Mouse (Mus musculus) adrenal gland, adult 2 months (tissue): ENCODE measurements around the gene Samsn1. TPM values are rescaled to one million over a fixed set of nuclear protein-coding genes. Genes with fewer than 3 reads are reported as not detected.
"Not testable (repeated sequence)": the region's sequence is repeated elsewhere in the genome, so short reads cannot be mapped to it uniquely, and the experiment has no call there.

Source experiments
- DNase-seq: peaks from one replicate; pipeline ENCODE4 v3.0.0; 2021
- polyA plus RNA-seq: library from polyadenylated mRNA; depleted of rRNA; stranded (reverse); fragments of >200 nt; gene quantifications from 2 replicates; pipeline ENCODE4 v1.2.3, GENCODE M21; 2012
- total RNA-seq, 2 experiments: library from RNA; stranded (reverse); gene quantifications; 2 replicates each; pipeline ENCODE4 v1.2.3; 2021

Gene Samsn1
- total and polyA plus RNA-seq, 3 experiments, result 0.18 to 1.2 (median 1.1) TPM

DNA sequence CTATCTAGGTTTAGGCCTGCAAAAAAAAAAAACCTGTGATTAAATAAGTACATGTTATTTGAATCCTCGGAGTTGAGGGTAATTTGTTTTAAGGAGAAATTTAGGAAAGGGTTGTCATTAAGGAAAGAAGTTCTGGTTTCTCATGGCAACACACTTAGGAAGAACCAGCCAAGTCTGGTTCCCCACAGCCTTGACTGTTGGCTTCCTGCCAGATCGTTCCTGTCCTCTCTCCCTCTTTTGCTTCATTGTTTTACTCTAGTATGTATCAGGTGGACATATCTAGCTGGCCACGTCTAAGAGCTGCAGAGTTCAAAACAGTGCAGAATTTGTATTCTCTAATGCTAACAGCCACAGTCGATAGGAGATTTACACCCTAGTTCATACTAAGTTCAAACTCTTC is 146.2 kb downstream of the Samsn1 start:
- no peak for DNase-seq

GRCm38 (mm10) chr16:75874508-75874907 is 147.6 kb downstream of the Samsn1 start:
- DNase-seq, result no peak

DNA sequence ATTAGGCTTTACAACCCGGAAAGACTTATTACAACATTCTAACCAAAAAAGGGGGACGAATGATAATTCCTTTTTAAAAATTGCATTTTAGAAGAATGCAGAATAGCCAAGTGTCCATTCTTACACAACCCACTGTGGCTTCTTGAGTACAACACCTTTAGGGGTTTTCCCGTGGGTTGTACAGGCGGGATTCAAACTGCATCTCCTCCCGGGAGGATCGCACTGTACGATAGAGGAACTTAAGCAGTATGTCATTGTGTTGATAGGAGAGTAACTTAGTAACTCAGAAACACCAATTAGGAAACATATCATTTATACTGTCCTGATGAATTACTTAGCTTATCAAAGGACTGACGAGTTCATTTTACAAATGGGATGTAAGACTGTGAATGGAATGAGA is 149.8 kb downstream of the Samsn1 start:
- DNase-seq, result no peak

GRCm38 (mm10) chr16:75867400-75867799 is 154.7 kb downstream of the Samsn1 start:
- no peak for DNase-seq

GRCm38 (mm10) chr16:75865505-75865904 is 156.6 kb downstream of the Samsn1 start:
- DNase-seq, result no peak

DNA sequence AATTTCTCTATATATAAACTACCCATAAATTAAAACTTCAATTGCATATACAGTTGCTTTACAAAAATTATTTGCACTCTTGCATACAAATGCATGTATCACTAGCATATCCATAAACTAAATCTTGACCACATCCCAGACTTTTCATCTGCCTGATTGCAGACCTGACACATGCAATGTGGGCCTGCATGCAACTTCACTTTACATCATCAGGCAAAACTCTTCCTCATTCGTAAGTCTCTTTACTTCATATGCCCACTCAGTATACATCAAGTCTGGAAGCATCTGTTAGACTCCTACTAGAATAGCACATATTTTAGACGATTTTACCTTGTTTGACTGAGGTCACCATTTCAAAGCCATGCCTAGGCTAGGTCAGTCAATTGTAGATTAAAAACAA is 157.4 kb downstream of the Samsn1 start:
- DNase-seq, result no peak

GRCm38 (mm10) chr16:75856343-75856742 is 165.7 kb downstream of the Samsn1 start:
- DNase-seq, result no peak

- DNase-seq, result no peak
Measured at GRCm38 (mm10) chr16:75855402-75855801, 166.7 kb downstream of the Samsn1 start.

- DNase-seq, result no peak
Measured at GRCm38 (mm10) chr16:75853556-75854271, 168.4 kb downstream of the Samsn1 start.

DNA sequence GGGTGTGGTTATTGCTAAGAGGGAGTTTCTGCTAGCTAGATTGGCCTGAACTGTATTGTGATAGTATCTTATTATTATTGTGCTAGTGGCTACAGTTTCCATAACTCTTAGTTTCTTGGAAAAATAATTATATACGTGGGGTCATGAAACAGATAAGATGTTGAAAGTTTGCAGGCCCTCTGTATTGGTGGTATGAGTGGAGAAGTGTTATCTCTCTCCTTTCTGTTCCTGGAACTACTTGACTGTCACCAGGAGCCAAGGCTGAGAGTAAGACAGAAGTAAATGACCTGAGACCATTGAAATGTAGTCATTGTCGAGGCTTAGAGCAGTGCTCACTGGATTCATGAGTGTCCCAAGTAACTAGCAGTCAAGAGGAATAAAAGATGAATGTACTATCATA is 169.6 kb downstream of the Samsn1 start:
- DNase-seq, result no peak

GRCm38 (mm10) chr16:75849039-75849438 is 173.0 kb downstream of the Samsn1 start:
- DNase-seq, result no peak

GRCm38 (mm10) chr16:75843653-75844062 is 178.4 kb downstream of the Samsn1 start:
- no peak for DNase-seq

DNA sequence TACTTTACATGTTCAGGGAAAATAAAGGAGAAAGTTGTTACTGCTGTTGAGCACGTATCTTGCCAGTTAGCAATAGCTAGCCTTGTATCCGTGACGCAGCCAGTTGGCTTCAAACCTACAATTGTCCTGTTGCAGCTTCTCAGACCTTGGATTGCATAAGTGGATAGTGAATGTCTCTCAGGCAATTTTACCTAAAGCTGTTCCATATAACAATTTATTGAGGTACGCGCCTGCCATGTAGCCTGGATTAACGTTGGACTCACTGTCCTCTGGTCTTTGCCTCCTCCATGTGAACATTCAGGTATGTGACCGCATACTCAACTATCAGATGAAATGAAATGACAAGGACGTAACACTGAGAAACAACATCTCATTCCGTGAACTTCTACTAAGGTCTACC is 179.1 kb downstream of the Samsn1 start:
- no peak for DNase-seq

DNA sequence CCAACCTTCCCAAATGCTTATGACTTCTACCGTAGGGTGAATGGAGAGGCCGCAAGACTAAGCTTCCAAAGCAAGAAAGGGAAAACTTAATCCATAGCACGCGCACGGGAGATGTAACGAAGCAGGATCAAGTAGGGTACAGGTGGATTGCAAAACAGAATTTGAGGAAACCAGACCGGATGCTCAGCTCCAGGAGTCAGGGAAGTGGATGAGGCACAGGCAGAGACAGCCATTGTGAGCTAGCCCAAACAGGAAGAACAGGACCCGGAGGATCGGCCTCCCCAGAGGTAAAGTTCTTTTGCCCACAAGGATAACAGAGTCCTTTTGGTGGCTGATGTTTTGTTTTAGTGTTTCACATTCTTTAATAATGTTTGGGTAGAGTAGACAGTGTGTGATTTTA is 179.5 kb downstream of the Samsn1 start:
- DNase-seq, result no peak

DNA sequence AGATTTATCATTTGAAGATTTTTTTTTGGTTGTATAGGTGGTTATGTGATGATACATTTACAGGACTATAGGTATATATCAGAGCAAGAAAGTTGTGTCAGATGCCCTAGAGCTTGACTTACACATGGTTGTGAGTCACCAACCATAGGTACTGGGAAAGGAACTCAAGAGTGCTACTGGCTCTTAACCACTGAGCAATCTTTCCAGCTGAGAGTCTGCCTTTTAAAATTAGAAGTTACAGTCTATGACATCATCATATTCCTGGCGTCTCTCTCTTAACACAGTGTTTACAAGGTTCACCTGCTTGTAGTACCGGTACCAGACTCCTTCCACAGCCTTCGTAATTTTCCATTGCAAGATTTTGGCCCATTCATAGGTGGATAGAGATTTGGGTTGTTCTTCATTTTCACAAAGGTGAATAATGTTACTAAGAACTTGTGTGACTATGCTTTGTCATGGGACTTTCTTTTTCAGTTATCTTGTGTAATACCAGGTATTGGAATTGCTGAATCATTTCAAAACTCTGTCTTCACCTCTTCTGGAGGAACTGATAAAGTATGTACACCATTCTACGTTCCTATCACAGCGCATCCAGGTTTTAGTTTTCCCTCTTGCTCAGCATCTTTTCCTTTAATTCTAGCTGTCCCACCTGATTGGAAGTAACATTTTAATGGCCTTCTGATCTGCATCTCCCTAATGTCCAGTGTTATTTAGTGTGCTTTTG is 184.2 kb downstream of the Samsn1 start:
- no peak for DNase-seq

DNA sequence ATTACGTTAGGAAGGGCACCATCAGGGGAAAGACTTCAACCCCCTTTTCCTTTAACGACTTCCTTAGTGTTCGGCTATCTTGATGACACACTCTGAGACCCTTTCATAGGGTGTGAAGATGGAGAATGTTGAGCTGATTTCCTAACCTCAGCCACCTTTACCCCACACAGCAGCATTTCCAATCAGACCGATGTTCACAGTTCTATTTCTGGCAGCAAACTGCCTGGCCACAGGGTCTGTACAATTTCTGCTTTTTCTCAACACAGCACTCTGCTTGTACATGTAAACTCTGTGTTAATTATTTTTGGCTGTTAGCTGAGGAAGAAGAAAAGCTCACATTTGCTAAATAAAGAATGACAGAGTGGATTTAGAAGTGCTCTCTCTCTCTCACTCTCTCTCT is 190.7 kb downstream of the Samsn1 start:
- no peak for DNase-seq

GRCm38 (mm10) chr16:75826949-75827348 is 195.1 kb downstream of the Samsn1 start:
- DNase-seq, result not testable (repeated sequence)

- no peak for DNase-seq
Measured at GRCm38 (mm10) chr16:75826498-75826897, 195.6 kb downstream of the Samsn1 start.

GRCm38 (mm10) chr16:75823226-75823625 is 198.9 kb downstream of the Samsn1 start:
- no peak for DNase-seq

DNA sequence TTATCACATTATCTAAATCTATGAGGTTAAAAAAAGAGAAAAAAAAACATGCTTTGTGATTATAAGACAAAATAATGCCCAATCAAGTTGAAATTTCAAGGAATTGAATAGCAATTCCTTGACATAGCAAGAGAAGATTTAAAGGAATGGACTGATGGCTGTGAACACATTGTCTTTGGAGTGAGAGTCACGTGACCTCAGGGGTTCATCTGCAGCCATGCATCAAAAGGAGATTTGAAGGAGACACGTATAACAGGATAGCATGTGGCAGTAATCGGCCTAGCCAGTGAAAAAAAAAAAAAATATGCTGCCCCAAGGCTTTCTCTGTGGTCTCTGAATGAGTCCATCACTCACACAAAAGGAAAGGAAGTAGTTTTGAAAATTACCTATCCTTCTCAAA is 201.1 kb downstream of the Samsn1 start:
- no peak for DNase-seq
